Mouse (Mus musculus): Measurements from ENCODE around the gene Antxr2. TPM values are rescaled to one million over a fixed set of nuclear protein-coding genes. Genes with fewer than 3 reads are reported as not detected.

Gene Antxr2
- polyA plus RNA-seq (2015; fragmentation: Nextera tagmentation; extraction: Ambion mirVana): 19.7 and 20.3 TPM in 2 replicates

DNA sequence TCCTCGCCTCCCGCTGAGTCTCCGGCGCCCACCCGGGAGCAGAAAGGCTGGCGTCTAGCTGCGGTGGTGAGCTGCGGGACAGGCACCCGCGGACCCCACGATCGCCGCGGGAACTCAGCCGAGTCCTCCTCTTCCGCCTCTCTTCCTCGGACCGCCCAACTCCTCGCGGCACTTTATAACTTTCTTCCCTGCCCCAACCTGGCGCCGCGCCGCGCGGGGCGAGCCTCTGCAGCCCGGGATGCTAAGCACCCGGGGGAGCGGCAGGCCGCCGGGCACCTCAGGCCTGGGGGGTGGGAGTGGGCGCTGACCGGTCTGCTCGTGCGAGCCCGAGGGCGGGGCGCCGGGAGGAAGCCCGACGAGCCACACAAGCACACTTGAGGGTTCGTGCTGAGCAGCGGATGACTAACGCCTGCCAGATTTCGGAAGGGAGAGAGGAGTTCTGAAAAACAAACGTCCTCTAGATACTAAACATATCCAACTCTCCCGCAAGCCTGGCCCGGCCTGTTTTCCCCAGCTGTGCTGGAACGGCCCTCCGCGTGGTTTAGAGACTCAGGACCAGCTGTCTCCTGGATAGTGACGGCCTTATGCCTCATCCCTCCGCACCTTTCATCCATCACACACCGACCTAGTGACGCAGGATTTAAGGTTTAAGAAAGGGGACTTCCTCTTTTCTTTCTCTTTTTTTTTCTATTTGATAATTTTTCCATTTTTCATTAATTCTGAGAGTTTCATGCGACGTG is at the start of gene Antxr2:
Gene Antxr2 (minus strand): TSS at position 142 of the 740 bp plus-strand sequence.
- H3K9ac ChIP-seq: peak within 1 kb of the TSS; percentile 83
- ATAC-seq (ENCODE audit: insufficient read depth, low FRiP score, low read depth): peak; percentile 80
- peak within 1 kb of the TSS; percentile 80 for H3K4me3 ChIP-seq (replicated peaks)
- peak within 1 kb of the TSS; percentile 94 for H3K27ac ChIP-seq
- 0 out of 2 replicates have a peak, but pooled peaks cover 3% of the 10 kb centered on the region for H3K4me1 ChIP-seq
- no peaks in the 10 kb centered on the region; the same call in 1 of the 2 replicates for H3K36me3 ChIP-seq
- WGBS: 2% methylated on average over 58 of the region's 58 CpGs
- H3K27me3 ChIP-seq (replicated peaks): no peaks in the 10 kb centered on the region
- H3K9me3 ChIP-seq: no peaks in the 10 kb centered on the region
- peak within 1 kb of the TSS; percentile 71 for H3K4me2 ChIP-seq

GRCm38 (mm10) chr5:98076612-98077011 is 45.8 kb upstream of the Antxr2 start:
- WGBS: 39% methylated on average over 3 of the region's 3 CpGs
- H3K27ac ChIP-seq: no peak overlapping the region
- ATAC-seq (ENCODE audit: insufficient read depth, low FRiP score, low read depth): no peak
- no peak overlapping the region for H3K4me2 ChIP-seq
- no peaks in the 10 kb centered on the region for H3K4me1 ChIP-seq
- no peaks in the 10 kb centered on the region for H3K27me3 ChIP-seq (replicated peaks)
- no peaks in the 10 kb centered on the region for H3K36me3 ChIP-seq
- H3K9me3 ChIP-seq: no peaks in the 10 kb centered on the region
- no peak overlapping the region for H3K4me3 ChIP-seq (replicated peaks)
- no peak overlapping the region for H3K9ac ChIP-seq

- H3K27ac ChIP-seq: no peak overlapping the region
- H3K9ac ChIP-seq: no peak overlapping the region
- H3K4me1 ChIP-seq: no peaks in the 10 kb centered on the region
- H3K4me2 ChIP-seq: no peak overlapping the region
- no peaks in the 10 kb centered on the region for H3K9me3 ChIP-seq
- H3K4me3 ChIP-seq (replicated peaks): no peak overlapping the region
- no peaks in the 10 kb centered on the region for H3K27me3 ChIP-seq (replicated peaks)
- no peaks in the 10 kb centered on the region for H3K36me3 ChIP-seq
- ATAC-seq (ENCODE audit: insufficient read depth, low FRiP score, low read depth): no peak
- WGBS: 52% methylated on average over 4 of the region's 4 CpGs
These were observed 38.3 kb upstream of the Antxr2 start for GRCm38 (mm10) chr5:98069191-98069590.

DNA sequence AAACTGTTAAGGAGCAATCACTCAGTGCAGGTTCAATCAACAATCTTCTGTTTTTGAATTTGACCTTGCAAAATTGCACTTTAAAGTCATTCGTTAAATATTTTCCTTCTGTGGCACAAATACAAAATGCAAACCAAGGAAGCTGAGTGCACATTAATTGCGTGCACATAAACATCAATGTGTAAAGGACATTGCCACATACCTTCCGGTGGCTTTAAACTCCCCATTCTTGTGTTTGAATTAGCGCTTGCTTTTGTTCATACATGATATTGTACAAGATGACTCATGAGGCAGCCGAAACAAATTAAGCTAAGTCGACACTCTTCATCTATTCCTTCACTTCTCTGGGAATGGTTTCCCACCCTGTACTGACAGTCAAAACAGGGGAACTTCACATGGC is 24.4 kb upstream of the Antxr2 start:
- Histone ChIP-seq H3K36me3 (no peaks in the 10 kb centered on the region), H3K4me2 (no peak overlapping the region), H3K27ac (no peak overlapping the region), H3K27me3 (replicated peaks) (no peaks in the 10 kb centered on the region), H3K4me1 (no peaks in the 10 kb centered on the region), H3K4me3 (replicated peaks) (no peak overlapping the region), H3K9ac (no peak overlapping the region), H3K9me3 (no peaks in the 10 kb centered on the region)
- 87% methylated on average over 6 of the region's 6 CpGs for WGBS
- ATAC-seq (ENCODE audit: insufficient read depth, low FRiP score, low read depth): no peak

DNA sequence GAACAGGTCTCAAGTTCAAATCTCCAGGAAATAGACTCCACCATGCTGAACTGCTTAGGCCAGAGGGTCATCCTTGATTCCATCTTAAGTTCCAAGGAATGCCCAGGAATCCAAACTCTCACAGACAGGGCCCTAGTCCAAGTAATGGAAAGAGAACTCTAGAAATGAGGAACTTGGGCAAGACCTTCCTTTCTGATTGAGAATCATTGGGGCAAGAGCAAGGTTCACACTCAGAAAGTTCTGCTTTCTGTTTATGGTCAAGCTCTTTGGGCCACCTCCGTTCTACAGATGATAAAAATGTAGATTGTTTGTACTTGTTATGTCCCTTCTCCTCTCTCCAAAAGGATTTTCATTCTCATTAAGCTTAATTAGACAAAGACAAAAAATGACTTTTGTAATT is 24.0 kb upstream of the Antxr2 start:
- no peaks in the 10 kb centered on the region for H3K27me3 ChIP-seq (replicated peaks)
- no peak overlapping the region for H3K27ac ChIP-seq
- no peak overlapping the region for H3K9ac ChIP-seq
- H3K4me3 ChIP-seq (replicated peaks): no peak overlapping the region
- H3K9me3 ChIP-seq: no peaks in the 10 kb centered on the region
- H3K36me3 ChIP-seq: no peaks in the 10 kb centered on the region
- H3K4me2 ChIP-seq: no peak overlapping the region
- no peak for ATAC-seq (ENCODE audit: insufficient read depth, low FRiP score, low read depth)
- H3K4me1 ChIP-seq: no peaks in the 10 kb centered on the region
- WGBS: 82% methylated on average over 1 of the region's 1 CpGs

- no peaks in the 10 kb centered on the region for H3K4me1 ChIP-seq
- no peak for ATAC-seq (ENCODE audit: insufficient read depth, low FRiP score, low read depth)
- H3K27me3 ChIP-seq (replicated peaks): no peaks in the 10 kb centered on the region
- H3K9me3 ChIP-seq: no peaks in the 10 kb centered on the region
- 75% methylated on average over 2 of the region's 2 CpGs for WGBS
- H3K4me2 ChIP-seq: no peak overlapping the region
- H3K36me3 ChIP-seq: no peaks in the 10 kb centered on the region
- no peak overlapping the region for H3K4me3 ChIP-seq (replicated peaks)
- H3K9ac ChIP-seq: no peak overlapping the region
- no peak overlapping the region for H3K27ac ChIP-seq
These were observed 4.1 kb upstream of the Antxr2 start for GRCm38 (mm10) chr5:98034928-98035327.

DNA sequence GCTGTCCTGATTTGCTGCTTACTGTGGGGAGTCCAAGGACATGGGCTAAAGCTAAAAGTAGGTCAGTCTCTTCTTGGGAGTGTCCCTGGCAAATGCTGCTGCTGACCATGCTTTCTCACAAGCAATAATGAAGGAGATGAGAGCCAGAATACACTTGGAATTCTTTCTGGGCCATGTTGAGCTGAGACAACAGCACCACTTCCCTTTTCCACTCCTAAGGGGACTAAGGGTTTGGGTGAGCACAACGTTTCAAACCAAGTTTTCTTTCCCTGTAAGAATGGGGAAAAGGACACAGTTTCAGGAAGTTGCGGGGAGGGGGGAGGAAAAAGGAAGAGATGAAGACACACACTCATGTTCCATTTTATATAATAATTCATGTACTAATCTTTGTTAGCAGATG is 3.4 kb upstream of the Antxr2 start:
- no peak overlapping the region for H3K4me3 ChIP-seq (replicated peaks)
- no peaks in the 10 kb centered on the region for H3K36me3 ChIP-seq
- H3K9me3 ChIP-seq: no peaks in the 10 kb centered on the region
- H3K4me2 ChIP-seq: no peak overlapping the region
- ATAC-seq (ENCODE audit: insufficient read depth, low FRiP score, low read depth): no peak
- no peak overlapping the region for H3K27ac ChIP-seq
- H3K27me3 ChIP-seq (replicated peaks): no peaks in the 10 kb centered on the region
- no peak overlapping the region for H3K9ac ChIP-seq
- 71% methylated on average over 2 of the region's 2 CpGs for WGBS
- no peaks in the 10 kb centered on the region for H3K4me1 ChIP-seq

- Histone ChIP-seq H3K4me2 (no peak overlapping the region), H3K36me3 (no peaks in the 10 kb centered on the region), H3K27me3 (replicated peaks) (no peaks in the 10 kb centered on the region), H3K9ac (no peak overlapping the region), H3K9me3 (no peaks in the 10 kb centered on the region), H3K4me1 (no peaks in the 10 kb centered on the region), H3K27ac (no peak overlapping the region), H3K4me3 (replicated peaks) (no peak overlapping the region)
- ATAC-seq (ENCODE audit: insufficient read depth, low FRiP score, low read depth): no peak
- 58% methylated on average over 7 of the region's 7 CpGs for WGBS
These were observed 2.1 kb upstream of the Antxr2 start for GRCm38 (mm10) chr5:98032803-98033420.

DNA sequence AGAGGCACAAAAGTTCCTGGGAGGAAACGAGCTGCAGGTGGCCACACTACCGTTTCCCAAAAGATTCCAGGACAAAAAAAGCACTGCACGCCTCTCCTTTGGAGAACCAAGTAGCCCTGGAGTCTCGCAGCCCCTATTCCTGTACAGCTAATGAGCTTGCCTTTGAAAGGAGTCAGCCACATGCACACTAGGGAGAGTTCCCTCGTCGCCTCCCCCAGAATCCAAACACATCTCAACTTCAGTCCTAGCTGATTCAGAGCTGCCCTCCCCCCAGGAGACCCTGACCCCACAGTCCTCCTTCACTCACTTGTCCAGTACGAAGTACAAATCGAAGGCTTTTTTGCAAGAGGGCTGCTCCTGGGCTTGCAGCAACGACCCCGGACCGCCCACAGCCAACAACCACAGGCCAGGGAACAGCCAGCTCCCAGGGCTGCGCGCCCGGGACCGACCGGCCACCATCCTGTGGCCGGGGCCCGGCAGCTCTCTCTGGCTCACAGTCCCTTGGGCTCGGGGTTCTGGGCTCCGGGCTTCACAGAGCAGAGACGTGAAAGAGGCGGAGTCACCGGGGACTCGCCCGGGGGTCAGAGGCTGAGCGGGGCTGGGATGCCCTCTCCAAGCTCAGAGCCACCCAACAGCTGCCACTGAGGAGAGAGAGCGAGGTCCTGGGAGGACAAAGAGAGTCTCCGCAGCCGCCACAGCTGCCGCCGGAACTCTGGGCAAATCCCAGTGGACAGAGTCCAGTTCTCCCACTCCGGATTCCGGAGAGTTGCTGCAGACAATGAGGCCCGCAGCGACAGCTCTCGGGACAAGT is 547 bp downstream of the Antxr2 start:
- Histone ChIP-seq H3K27ac (peak overlapping the region; percentile 94), H3K36me3 (peaks cover 2% of the 10 kb centered on the region; the same call in 1 of the 2 replicates), H3K9ac (peak overlapping the region; percentile 83), H3K9me3 (no peaks in the 10 kb centered on the region), H3K4me3 (replicated peaks) (peak overlapping the region; percentile 80), H3K4me1 (0 out of 2 replicates have a peak, but pooled peaks cover 3% of the 10 kb centered on the region), H3K4me2 (peak overlapping the region; percentile 71), H3K27me3 (replicated peaks) (no peaks in the 10 kb centered on the region)
- ATAC-seq (ENCODE audit: insufficient read depth, low FRiP score, low read depth): peak; percentile 70
- under 1% methylated on average over 36 of the region's 36 CpGs for WGBS

DNA sequence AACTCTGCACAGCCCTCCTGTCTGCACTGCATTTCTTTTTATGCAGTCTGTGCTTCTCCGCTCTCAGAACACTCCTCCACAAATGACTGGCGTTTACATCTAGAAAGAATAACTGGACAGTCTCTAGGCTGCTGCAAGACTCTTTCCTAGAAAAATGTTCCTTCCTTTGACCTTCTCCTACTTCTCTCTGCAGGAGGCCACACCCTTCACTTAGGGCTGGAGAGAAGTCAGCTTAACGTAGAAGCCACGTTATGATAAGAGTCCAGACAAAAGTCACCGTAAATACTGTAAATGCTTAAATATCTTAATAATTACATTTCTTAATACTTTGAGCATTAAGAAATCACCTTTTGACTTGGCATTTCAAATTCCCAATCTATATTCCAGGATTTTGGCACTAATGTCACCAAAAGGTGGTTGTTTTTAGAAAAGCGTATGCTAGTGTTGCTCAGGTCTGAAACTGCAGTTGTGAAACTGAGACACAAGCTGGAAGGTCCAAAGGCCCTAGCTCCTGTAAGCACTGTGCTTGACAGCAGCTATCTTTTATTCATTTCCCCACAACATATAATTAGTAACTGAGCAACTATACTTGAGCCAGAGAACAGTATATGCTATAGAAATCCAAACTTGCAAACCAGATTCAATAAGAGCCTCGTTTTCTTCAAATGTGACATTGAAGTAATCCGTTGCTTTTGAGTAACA is 3.0 kb downstream of the Antxr2 start:
- 49% methylated on average over 8 of the region's 8 CpGs for WGBS
- no peak for ATAC-seq (ENCODE audit: insufficient read depth, low FRiP score, low read depth)
- 0 out of 2 replicates have a peak overlapping the region, but pooled peaks have one; percentile 7 for H3K4me3 ChIP-seq (replicated peaks)

DNA sequence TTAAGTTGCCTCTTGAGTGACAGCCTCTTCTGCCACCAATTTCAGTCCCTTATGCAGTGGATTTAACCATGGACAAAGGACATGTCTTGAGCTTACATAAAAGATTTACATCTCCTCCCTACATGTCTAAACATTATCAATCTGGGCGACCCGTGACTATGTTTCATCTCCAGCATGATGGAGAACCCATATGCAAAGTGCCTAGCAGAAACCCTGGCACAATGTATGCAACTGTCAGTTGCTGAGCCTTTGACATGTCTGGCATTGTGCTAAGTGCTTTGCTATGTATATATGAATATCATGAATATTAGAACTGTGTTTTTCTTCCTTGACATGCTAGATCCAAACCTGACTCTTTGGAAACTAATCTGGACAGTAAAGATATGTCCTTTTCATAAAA is 4.9 kb downstream of the Antxr2 start:
- Histone ChIP-seq H3K9me3 (no peaks in the 10 kb centered on the region), H3K4me2 (no peak overlapping the region), H3K9ac (no peak overlapping the region), H3K27ac (no peak overlapping the region), H3K4me3 (replicated peaks) (no peak overlapping the region), H3K36me3 (peaks cover 2% of the 10 kb centered on the region; the same call in 1 of the 2 replicates), H3K4me1 (0 out of 2 replicates have a peak, but pooled peaks cover 3% of the 10 kb centered on the region), H3K27me3 (replicated peaks) (no peaks in the 10 kb centered on the region)
- 93% methylated on average over 2 of the region's 2 CpGs for WGBS
- no peak for ATAC-seq (ENCODE audit: insufficient read depth, low FRiP score, low read depth)

More for the DNA sequence above, 3.0 kb downstream of the Antxr2 start:
- Histone ChIP-seq H3K4me2 (peak overlapping the region; percentile 35), H3K9ac (no peak overlapping the region), H3K27me3 (replicated peaks) (no peaks in the 10 kb centered on the region), H3K4me1 (0 out of 2 replicates have a peak, but pooled peaks cover 3% of the 10 kb centered on the region), H3K27ac (no peak overlapping the region; the same call in 1 of the 2 replicates), H3K9me3 (no peaks in the 10 kb centered on the region), H3K36me3 (peaks cover 2% of the 10 kb centered on the region; the same call in 1 of the 2 replicates)
